Mouse (Mus musculus) stomach, adult 2 months (tissue): ENCODE data around the gene Ak6. TPM values are rescaled to one million over a fixed set of nuclear protein-coding genes. Genes with fewer than 3 reads are reported as not detected.

Experiments used
- polyA plus RNA-seq: library from polyadenylated mRNA; depleted of rRNA; stranded (reverse); fragments of >200 nt; gene quantifications from 2 replicates; pipeline ENCODE4 v1.2.3, GENCODE M21; 2012; rRNA removed

The Ak6 gene
- polyA plus RNA-seq = 4.1 and 4.6 TPM in 2 replicates

DNA sequence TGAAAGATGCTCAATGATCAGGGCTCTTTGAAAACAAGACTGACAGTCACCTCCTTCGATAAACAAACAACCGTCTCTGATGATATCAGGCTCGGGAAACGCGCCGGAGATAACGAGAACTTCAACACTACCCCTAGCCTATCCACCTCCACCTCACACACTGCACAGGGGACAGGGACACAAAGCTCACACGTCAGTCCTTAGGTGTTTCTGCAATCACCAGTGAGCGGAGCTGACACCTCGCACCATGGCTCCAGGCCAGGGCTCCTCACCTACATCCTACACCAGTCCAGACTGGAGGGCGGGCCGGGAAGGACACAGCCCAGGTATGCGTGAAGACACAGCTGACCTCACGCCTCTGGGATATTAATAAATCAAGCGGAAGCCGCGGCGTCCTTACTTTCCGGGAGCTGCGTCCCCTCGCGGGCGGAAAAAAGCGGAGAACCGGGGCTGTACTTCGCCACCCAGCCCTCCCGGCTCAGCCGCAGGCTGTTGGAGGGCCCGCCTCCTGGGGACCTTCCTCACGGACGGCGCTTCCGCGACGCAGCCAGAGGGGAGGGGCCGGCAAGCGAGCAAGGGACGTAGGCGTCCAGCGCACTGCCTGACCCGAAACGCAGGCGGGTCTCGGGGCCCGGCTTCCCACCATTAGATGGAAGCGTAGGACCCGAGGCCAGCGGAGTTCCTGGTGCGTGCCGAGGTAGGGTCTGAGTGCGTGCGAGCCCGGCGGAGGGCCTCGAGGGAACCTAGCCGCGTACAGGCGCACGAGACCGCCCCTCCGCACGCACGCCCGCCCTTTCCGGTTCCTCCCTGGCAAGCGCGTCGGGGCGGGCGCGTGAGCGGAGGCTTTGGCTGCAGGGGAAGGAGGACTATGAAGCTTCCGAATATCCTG is at the start of gene Ak6, which contains the start of gene Rad17:
Gene Ak6 (plus strand): TSS at position 430 of the 889 bp plus-strand sequence.
Gene Rad17 (minus strand): TSS at position 502 of the 889 bp plus-strand sequence.

DNA sequence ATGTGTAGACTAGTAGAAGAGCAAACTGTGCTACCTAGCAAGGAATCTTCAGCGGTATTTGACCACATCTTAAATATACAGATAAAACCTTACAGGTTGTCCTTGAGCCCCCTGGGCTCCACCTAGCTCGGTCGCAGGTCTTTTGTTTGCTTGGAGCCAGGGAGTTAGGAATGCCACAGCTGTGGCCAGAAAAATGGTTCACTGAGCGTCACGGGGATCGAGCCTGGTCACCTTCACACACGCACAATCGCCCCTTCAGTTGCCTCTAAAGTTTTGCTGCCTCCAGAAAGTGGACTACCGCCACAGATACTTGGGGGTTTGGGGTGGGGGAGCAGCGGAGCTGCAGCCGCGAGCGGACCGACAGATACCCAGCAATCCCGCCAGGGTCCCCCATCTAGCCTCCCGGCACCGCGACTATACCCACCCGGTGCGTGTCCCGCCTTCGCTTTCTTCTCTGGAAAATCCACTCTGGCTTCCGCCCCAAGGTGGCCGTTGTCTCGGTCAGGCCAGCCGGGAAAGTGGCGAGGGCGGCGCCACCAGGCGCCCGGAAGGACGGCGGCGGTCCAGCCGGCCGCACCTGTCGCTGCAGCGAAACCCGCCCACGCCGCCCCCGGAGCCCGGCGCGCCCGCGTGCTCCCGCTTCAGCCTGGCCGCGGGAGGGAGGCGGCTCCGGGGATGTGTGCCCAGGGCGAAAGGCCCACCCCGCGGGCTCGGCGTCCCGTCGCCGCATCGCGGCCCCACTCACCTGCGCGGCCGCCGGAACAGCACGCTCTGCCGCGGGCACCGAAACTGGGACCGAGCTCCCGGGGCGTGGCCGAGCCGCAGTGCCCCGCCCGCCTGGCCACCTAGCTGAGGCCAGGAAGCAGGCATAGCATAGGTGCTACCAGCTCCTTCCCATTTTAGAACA is 34.3 kb upstream of the Ak6 start, which contains the start of gene Marveld2:
Gene Marveld2 (minus strand): TSS at position 791 of the 907 bp plus-strand sequence.

DNA sequence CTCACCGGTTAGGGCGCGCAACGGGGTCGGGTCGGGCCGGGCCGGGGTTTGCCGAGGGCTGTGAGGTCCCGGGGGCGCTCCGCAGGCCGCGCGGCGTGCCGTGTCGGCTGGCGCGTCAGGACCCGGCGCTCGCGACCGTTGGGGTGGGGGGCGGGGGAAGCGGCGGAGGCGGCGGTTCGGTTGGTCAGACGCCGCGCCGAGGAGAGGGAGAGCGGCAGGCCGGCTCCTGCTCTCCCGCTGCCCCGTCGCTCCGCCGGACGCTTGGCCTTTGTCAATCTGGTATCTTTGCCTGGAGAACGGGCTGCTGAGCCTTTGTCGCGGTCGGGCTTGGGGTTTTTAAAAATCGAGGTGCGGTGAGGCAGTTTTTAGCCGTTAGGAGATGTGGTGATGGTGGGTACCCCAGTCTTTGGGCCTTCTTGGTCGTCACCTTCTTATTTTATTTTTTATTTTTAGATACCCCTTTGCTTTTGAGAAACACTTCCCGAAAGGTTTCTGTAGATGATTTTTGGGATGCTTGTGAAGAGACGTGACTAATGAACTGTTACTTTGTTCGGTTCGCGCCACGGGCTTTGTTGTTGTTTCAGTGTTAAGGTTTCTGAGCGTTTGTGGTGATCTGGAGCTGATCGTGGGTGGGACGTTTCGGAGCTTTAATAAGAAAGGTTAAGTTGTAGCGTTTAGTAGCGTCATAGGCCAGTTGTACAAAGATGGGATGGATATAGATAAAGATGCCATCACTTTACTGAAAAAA is 834 bp downstream of the Ak6 start, which contains the start of gene Taf9:
Gene Taf9 (plus strand): TSS at position 141 of the 748 bp plus-strand sequence.

DNA sequence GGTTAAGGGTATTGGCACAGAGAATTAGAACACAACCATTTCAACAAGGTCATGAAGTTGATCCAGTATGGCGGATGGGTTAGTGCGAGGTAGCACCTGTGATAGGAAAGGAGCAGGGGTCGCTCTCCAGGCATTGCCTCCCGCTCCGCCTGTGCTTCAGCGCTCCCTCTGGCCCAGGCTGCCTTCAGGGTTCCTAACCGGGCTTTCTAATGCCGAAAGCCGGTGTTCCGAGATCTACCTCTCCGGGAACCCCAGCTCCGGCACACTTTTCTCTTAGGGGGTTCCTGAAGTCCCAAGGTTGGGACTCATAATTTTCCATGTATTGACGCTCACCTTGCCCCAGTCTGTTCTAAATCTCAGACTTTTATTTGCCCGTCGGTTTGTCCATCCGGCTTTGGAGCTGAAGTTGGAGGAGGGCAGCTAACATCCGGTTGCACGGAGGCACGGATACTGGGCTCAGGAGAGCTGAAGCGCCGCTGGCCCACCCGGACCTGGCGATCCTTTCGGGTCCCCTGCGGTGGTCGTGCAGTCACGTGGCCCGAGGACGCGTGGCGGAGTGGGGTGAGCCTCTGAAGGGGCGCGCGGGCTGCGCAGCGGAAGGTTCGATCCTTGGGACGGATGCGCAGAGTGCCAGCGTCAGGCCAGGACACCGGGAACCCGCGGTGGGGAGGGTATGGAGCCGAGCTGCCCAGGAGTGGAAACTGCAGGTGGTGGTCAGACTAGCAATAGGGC is 18.7 kb downstream of the Ak6 start, which contains the start of gene Ccdc125:
Gene Ccdc125 (plus strand): TSS at position 427 of the 732 bp plus-strand sequence.

Other genes starting within 250 kb of the Ak6 start
- 0.03 and 0.23 TPM in 2 replicates for gene Naip1, start 198.1 kb upstream of the Ak6 start, polyA plus RNA-seq
- gene Gtf2h2, start 158.4 kb upstream of the Ak6 start, polyA plus RNA-seq = 4.9 and 13.1 TPM in 2 replicates
- gene Ocln, start 98.3 kb upstream of the Ak6 start, polyA plus RNA-seq = 3.3 and 5.5 TPM in 2 replicates
- 4.3 and 5.3 TPM in 2 replicates for gene Marveld2, start 34.0 kb upstream of the Ak6 start, polyA plus RNA-seq
- gene Rad17, start 72 bp downstream of the Ak6 start, polyA plus RNA-seq = 0.14 and 0.57 TPM in 2 replicates
- gene Taf9, start 600 bp downstream of the Ak6 start, polyA plus RNA-seq = not detected in 2 replicates
- 0.24 and 0.35 TPM in 2 replicates for gene Ccdc125, start 18.7 kb downstream of the Ak6 start, polyA plus RNA-seq
- 3.8 and 5.3 TPM in 2 replicates for gene Cdk7, start 80.0 kb downstream of the Ak6 start, polyA plus RNA-seq
- 10.3 and 11.9 TPM in 2 replicates for gene Mrps36, start 93.7 kb downstream of the Ak6 start, polyA plus RNA-seq
- 0.09 TPM in 1 of 2 replicates, not detected in the other for gene Cenph, start 124.9 kb downstream of the Ak6 start, polyA plus RNA-seq
- 2.4 and 3.7 TPM in 2 replicates for gene Ccnb1, start 135.6 kb downstream of the Ak6 start, polyA plus RNA-seq
- 5.9 and 6.8 TPM in 2 replicates for gene Slc30a5, start 182.4 kb downstream of the Ak6 start, polyA plus RNA-seq